Mouse (Mus musculus): ENCODE measurements around the gene Sephs2.

Sephs2 gene

GRCm38 (mm10) chr7:127231826-127232621 lies 41.8 kb downstream of the Sephs2 start:
- DNase-seq, result no peak

GRCm38 (mm10) chr7:127231376-127231775 lies 42.5 kb downstream of the Sephs2 start:
- no peak for DNase-seq

- peak; percentile 83 for DNase-seq
Observed at GRCm38 (mm10) chr7:127228615-127229303, 45.1 kb downstream of the Sephs2 start.

GRCm38 (mm10) chr7:127225147-127225995 lies 48.5 kb downstream of the Sephs2 start:
- no peak for DNase-seq

- no peak for DNase-seq
Observed at GRCm38 (mm10) chr7:127224616-127225015, 49.2 kb downstream of the Sephs2 start.

GRCm38 (mm10) chr7:127223515-127224478 lies 50.1 kb downstream of the Sephs2 start:
- DNase-seq, result no peak

- no peak for DNase-seq
Observed at GRCm38 (mm10) chr7:127223106-127223505, 50.7 kb downstream of the Sephs2 start.
